42 mouse cellular contexts compared by ENCODE assay signal in genomic region chr13:22190385-22190784, GRCm38 (mm10). TPM values are rescaled to one million over a fixed set of nuclear protein-coding genes. Genes with fewer than 3 reads are reported as not detected.
"Had no signal": no experiment of that assay in that cellular context is flagged by ENCODE, and none has a peak within 500 bp of the region (broad histone marks: within the 10 kb centered on the region; RNA-seq: fewer than 3 reads in every experiment).

No protein-coding gene starts in this region.

- H3K4me2 ChIP-seq: heart, embryonic 11.5 days; heart, embryonic 12.5 days; heart, embryonic 13.5 days; heart, embryonic 15.5 days; hindbrain, embryonic 12.5 days; hindbrain, embryonic 13.5 days; hindbrain, embryonic 14.5 days; hindbrain, embryonic 15.5 days; kidney, embryonic 15.5 days had no signal

- DNase-seq: heart, adult 18-20 months; heart, adult 2 months; heart, postnatal 10 days; heart, postnatal 14 days; heart, postnatal 36 days; heart, postnatal 4 days; kidney, adult 11 months; kidney, adult 18-20 months; kidney, adult 2 months; kidney, adult 8-10 months; kidney, adult 9 months; kidney, postnatal 10 days; kidney, postnatal 14 days; kidney, postnatal 25 days; kidney, postnatal 36 days; kidney, postnatal 4 days; layer of hippocampus, adult 9-11 months; layer of hippocampus, postnatal 36 days had no signal

- H3K27ac ChIP-seq: heart, adult 2 months; heart, embryonic 10.5 days; heart, embryonic 13.5 days; heart, embryonic 15.5 days; hindbrain, embryonic 10.5 days; hindbrain, embryonic 12.5 days; hindbrain, embryonic 13.5 days; hindbrain, embryonic 14.5 days; hindbrain, embryonic 15.5 days; hindbrain, postnatal 0 days; kidney, embryonic 15.5 days; kidney, postnatal 0 days; layer of hippocampus, adult 2 months had no signal

- H3K9ac ChIP-seq: heart, embryonic 12.5 days; heart, embryonic 13.5 days; heart, embryonic 15.5 days; hindbrain, embryonic 12.5 days; hindbrain, embryonic 13.5 days; hindbrain, embryonic 14.5 days; hindbrain, embryonic 15.5 days; kidney, embryonic 15.5 days had no signal

- H3K36me3 ChIP-seq: heart, embryonic 10.5 days; heart, embryonic 12.5 days; heart, embryonic 13.5 days; heart, embryonic 15.5 days; hindbrain, embryonic 10.5 days; hindbrain, embryonic 12.5 days; hindbrain, embryonic 13.5 days; hindbrain, embryonic 15.5 days; kidney, embryonic 15.5 days had no signal

- ATAC-seq: hindbrain, embryonic 16.5 days; hindbrain, postnatal 0 days; inflammation-experienced regulatory T-cells, adult 6 months had no signal

- H3K27me3 ChIP-seq: heart, embryonic 12.5 days; heart, embryonic 13.5 days; heart, embryonic 15.5 days; hindbrain, embryonic 12.5 days; hindbrain, embryonic 13.5 days; hindbrain, embryonic 15.5 days; kidney, embryonic 15.5 days had no signal

- H3K9me3 ChIP-seq: heart, embryonic 10.5 days; heart, embryonic 12.5 days; heart, embryonic 13.5 days; heart, embryonic 15.5 days; hindbrain, embryonic 10.5 days; hindbrain, embryonic 12.5 days; hindbrain, embryonic 13.5 days; hindbrain, embryonic 15.5 days; kidney, embryonic 15.5 days had no signal

- H3K4me3 ChIP-seq: heart, adult 2 months; heart, embryonic 10.5 days; heart, embryonic 12.5 days; heart, embryonic 13.5 days; heart, embryonic 15.5 days; hindbrain, embryonic 10.5 days; hindbrain, embryonic 12.5 days; hindbrain, embryonic 13.5 days; hindbrain, embryonic 15.5 days; kidney, embryonic 15.5 days; layer of hippocampus, adult 2 months had no signal

- H3K4me1 ChIP-seq: heart, embryonic 10.5 days; heart, embryonic 12.5 days; heart, embryonic 13.5 days; heart, embryonic 15.5 days; hindbrain, embryonic 10.5 days; hindbrain, embryonic 12.5 days; hindbrain, embryonic 13.5 days; hindbrain, embryonic 15.5 days; kidney, embryonic 15.5 days had no signal

RNA-seq across cellular contexts. Expression of gene Vmn1r192, which starts 0.6 kb away (rescaled TPM):
- polyA plus RNA-seq: heart, adult 2 months; heart, embryonic 10.5 days; heart, embryonic 11.5 days; heart, embryonic 12.5 days; heart, embryonic 13.5 days; heart, embryonic 14.5 days; heart, embryonic 15.5 days; heart, embryonic 16.5 days; heart, postnatal 0 days; hindbrain, embryonic 10.5 days; hindbrain, embryonic 11.5 days; hindbrain, embryonic 12.5 days; hindbrain, embryonic 13.5 days; hindbrain, embryonic 14.5 days; hindbrain, embryonic 15.5 days; hindbrain, embryonic 16.5 days; hindbrain, postnatal 0 days; inflammation-experienced regulatory T-cells, adult 6 months; intestine, embryonic 14.5 days; kidney, adult 2 months; kidney, embryonic 14.5 days; kidney, embryonic 15.5 days; kidney, embryonic 16.5 days; kidney, postnatal 0 days; large intestine, adult 2 months had no signal

RNA-seq across cellular contexts. Expression of gene Vmn1r191, which starts 6.6 kb away (rescaled TPM):
- polyA plus RNA-seq: heart, adult 2 months; heart, embryonic 10.5 days; heart, embryonic 11.5 days; heart, embryonic 12.5 days; heart, embryonic 13.5 days; heart, embryonic 14.5 days; heart, embryonic 15.5 days; heart, embryonic 16.5 days; heart, postnatal 0 days; hindbrain, embryonic 10.5 days; hindbrain, embryonic 11.5 days; hindbrain, embryonic 12.5 days; hindbrain, embryonic 13.5 days; hindbrain, embryonic 14.5 days; hindbrain, embryonic 15.5 days; hindbrain, embryonic 16.5 days; hindbrain, postnatal 0 days; intestine, embryonic 14.5 days; kidney, adult 2 months; kidney, embryonic 14.5 days; kidney, embryonic 15.5 days; kidney, embryonic 16.5 days; kidney, postnatal 0 days; large intestine, adult 2 months had no signal

RNA-seq across cellular contexts. Expression of gene Vmn1r193, which starts 32.6 kb away (rescaled TPM):
- polyA plus RNA-seq: heart, adult 2 months; heart, embryonic 10.5 days; heart, embryonic 11.5 days; heart, embryonic 12.5 days; heart, embryonic 13.5 days; heart, embryonic 14.5 days; heart, embryonic 15.5 days; heart, embryonic 16.5 days; heart, postnatal 0 days; hindbrain, embryonic 10.5 days; hindbrain, embryonic 11.5 days; hindbrain, embryonic 12.5 days; hindbrain, embryonic 13.5 days; hindbrain, embryonic 14.5 days; hindbrain, embryonic 15.5 days; hindbrain, embryonic 16.5 days; hindbrain, postnatal 0 days; intestine, embryonic 14.5 days; kidney, adult 2 months; kidney, embryonic 14.5 days; kidney, embryonic 15.5 days; kidney, embryonic 16.5 days; kidney, postnatal 0 days; large intestine, adult 2 months had no signal

RNA-seq across cellular contexts. Expression of gene Vmn1r194, which starts 53.6 kb away (rescaled TPM):
- polyA plus RNA-seq: heart, adult 2 months; heart, embryonic 10.5 days; heart, embryonic 11.5 days; heart, embryonic 12.5 days; heart, embryonic 13.5 days; heart, embryonic 14.5 days; heart, embryonic 15.5 days; heart, embryonic 16.5 days; heart, postnatal 0 days; hindbrain, embryonic 10.5 days; hindbrain, embryonic 11.5 days; hindbrain, embryonic 12.5 days; hindbrain, embryonic 13.5 days; hindbrain, embryonic 14.5 days; hindbrain, embryonic 15.5 days; hindbrain, embryonic 16.5 days; hindbrain, postnatal 0 days; inflammation-experienced regulatory T-cells, adult 6 months; intestine, embryonic 14.5 days; kidney, adult 2 months; kidney, embryonic 14.5 days; kidney, embryonic 15.5 days; kidney, embryonic 16.5 days; kidney, postnatal 0 days; large intestine, adult 2 months had no signal
